Mouse (Mus musculus): ENCODE data around the gene Kctd7. TPM values are rescaled to one million over a fixed set of nuclear protein-coding genes. Genes with fewer than 3 reads are reported as not detected.

Gene Kctd7
- total RNA-seq, 1 experiment = 1.2 TPM

DNA sequence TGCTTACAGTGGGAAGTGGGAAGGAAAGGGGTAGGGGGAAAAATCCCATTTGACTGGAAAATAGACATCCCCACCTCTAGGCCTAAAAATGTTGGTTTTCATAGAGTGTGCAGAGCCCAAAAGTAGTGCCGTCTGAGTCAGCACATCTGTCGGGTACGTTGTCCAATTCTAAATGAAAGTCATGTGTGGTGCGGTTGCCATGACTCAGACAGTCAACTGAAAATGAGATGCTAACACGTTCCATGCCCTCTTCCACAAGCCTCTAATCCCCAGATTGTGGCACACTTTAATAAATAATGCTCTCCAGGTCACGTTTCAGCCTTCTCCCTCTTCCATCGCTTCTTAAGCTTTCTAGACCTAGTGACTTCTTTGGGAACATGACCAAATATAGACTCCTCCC lies 27.8 kb upstream of the Kctd7 start:
- peaks cover 0 to 2% of the 10 kb centered on the region in 2 experiments; a peak in 1 of 4 replicates for H3K4me1 ChIP-seq (ENCODE audit: control insufficient read depth in 2 of 2, insufficient read depth in 2 of 2, low read length in 2 of 2, poor library complexity in 1 of 2)
- no peak for DNase-seq (ENCODE audit: low read depth, low spot score)
- no peak overlapping the region for H3K27ac ChIP-seq (ENCODE audit: insufficient read depth, low read depth, low read length, poor library complexity, severe bottlenecking)
- H3K4me3 ChIP-seq (ENCODE audit: insufficient read depth in 1 of 2, low read depth in 1 of 2, low read length in 2 of 2, poor library complexity in 1 of 2, severe bottlenecking in 1 of 2) = no peak overlapping the region
- no peak overlapping the region for H3K9ac ChIP-seq (ENCODE audit: insufficient read depth, low read depth, low read length, poor library complexity, severe bottlenecking)
- no peak for TF ChIP-seq MAFK (IDR thresholded peaks at IDR 0.05; ENCODE audit: insufficient read depth, low read depth, low read length)
- peaks cover 15% of the 10 kb centered on the region; the same call in 1 of the 2 replicates for H3K36me3 ChIP-seq (ENCODE audit: control insufficient read depth, insufficient read depth, low read length, poor library complexity, severe bottlenecking)
- in situ Hi-C loops (cut with MboI; ENCODE audit: low sequenced_read_pairs in 2 of 2, unreplicated experiment in 2 of 2) = no loop called here
- H3K9me3 ChIP-seq (ENCODE audit: control insufficient read depth, insufficient read depth, low read depth, low read length) = no peaks in the 10 kb centered on the region

- H3K9me3 ChIP-seq (ENCODE audit: control insufficient read depth, insufficient read depth, low read depth, low read length) = no peaks in the 10 kb centered on the region
- no peak for DNase-seq (ENCODE audit: low read depth, low spot score)
- H3K9ac ChIP-seq (ENCODE audit: insufficient read depth, low read depth, low read length, poor library complexity, severe bottlenecking) = no peak overlapping the region
- H3K27ac ChIP-seq (ENCODE audit: insufficient read depth, low read depth, low read length, poor library complexity, severe bottlenecking) = no peak overlapping the region
- TF ChIP-seq ZC3H11A (IDR thresholded peaks at IDR 0.05; ENCODE audit: borderline replicate concordance, low read depth, low read length) (no peak), HCFC1 (IDR thresholded peaks at IDR 0.05; ENCODE audit: borderline replicate concordance, insufficient read depth, low read length) (no peak), CHD2 (IDR thresholded peaks at IDR 0.05; ENCODE audit: low read depth, low read length) (no peak)
- in situ Hi-C loops (cut with MboI; ENCODE audit: low sequenced_read_pairs in 2 of 2, unreplicated experiment in 2 of 2) = no loop called here
- peaks cover 0 to 2% of the 10 kb centered on the region in 2 experiments; a peak in 1 of 4 replicates for H3K4me1 ChIP-seq (ENCODE audit: control insufficient read depth in 2 of 2, insufficient read depth in 2 of 2, low read length in 2 of 2, poor library complexity in 1 of 2)
- H3K36me3 ChIP-seq (ENCODE audit: control insufficient read depth, insufficient read depth, low read length, poor library complexity, severe bottlenecking) = peaks cover 15% of the 10 kb centered on the region; the same call in 1 of the 2 replicates
- H3K4me3 ChIP-seq (ENCODE audit: insufficient read depth in 1 of 2, low read depth in 1 of 2, low read length in 2 of 2, poor library complexity in 1 of 2, severe bottlenecking in 1 of 2) = no peak overlapping the region
These were observed 26.7 kb upstream of the Kctd7 start for GRCm38 (mm10) chr5:130117932-130118331.

DNA sequence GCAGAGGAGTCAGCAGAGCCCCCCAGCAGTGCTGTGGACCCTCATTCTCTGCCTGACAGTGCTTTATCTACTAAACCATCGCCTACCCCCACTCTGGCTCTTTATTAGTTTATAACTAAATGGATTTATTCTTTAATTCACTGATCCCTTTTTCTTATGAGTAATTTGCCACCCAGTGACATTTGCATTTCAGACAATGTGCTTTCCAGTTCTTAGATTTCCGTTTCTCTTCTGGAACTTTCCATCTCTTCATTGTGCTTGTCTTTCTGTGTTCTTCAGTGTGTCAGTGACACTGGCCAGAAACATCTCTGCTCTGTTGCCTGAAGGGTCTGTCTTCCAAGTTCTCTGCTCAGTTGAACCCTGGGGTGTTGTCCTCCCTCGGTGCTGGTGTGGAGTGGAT lies 25.4 kb upstream of the Kctd7 start:
- Histone ChIP-seq H3K27ac (ENCODE audit: insufficient read depth, low read depth, low read length, poor library complexity, severe bottlenecking) (no peak overlapping the region), H3K36me3 (ENCODE audit: control insufficient read depth, insufficient read depth, low read length, poor library complexity, severe bottlenecking) (peaks cover 12% of the 10 kb centered on the region), H3K4me1 (ENCODE audit: control insufficient read depth in 2 of 2, insufficient read depth in 2 of 2, low read length in 2 of 2, poor library complexity in 1 of 2) (peaks cover 0 to 2% of the 10 kb centered on the region in 2 experiments; a peak in 1 of 4 replicates), H3K4me3 (ENCODE audit: insufficient read depth in 1 of 2, low read depth in 1 of 2, low read length in 2 of 2, poor library complexity in 1 of 2, severe bottlenecking in 1 of 2) (no peak overlapping the region), H3K9ac (ENCODE audit: insufficient read depth, low read depth, low read length, poor library complexity, severe bottlenecking) (no peak overlapping the region), H3K9me3 (ENCODE audit: control insufficient read depth, insufficient read depth, low read depth, low read length) (no peaks in the 10 kb centered on the region)
- DNase-seq (ENCODE audit: low read depth, low spot score) = no peak
- in situ Hi-C loops (cut with MboI; ENCODE audit: low sequenced_read_pairs in 2 of 2, unreplicated experiment in 2 of 2) = no loop called here
- TF ChIP-seq ZNF384 (IDR thresholded peaks at IDR 0.05; ENCODE audit: low read depth, low read length) (no peak), MAFK (IDR thresholded peaks at IDR 0.05; ENCODE audit: insufficient read depth, low read depth, low read length) (no peak), ZC3H11A (IDR thresholded peaks at IDR 0.05; ENCODE audit: borderline replicate concordance, low read depth, low read length) (no peak), CHD2 (IDR thresholded peaks at IDR 0.05; ENCODE audit: low read depth, low read length) (no peak), HCFC1 (IDR thresholded peaks at IDR 0.05; ENCODE audit: borderline replicate concordance, insufficient read depth, low read length) (no peak)

- peaks cover 6% of the 10 kb centered on the region for H3K36me3 ChIP-seq (ENCODE audit: control insufficient read depth, insufficient read depth, low read length, poor library complexity, severe bottlenecking)
- in situ Hi-C loops (cut with MboI; ENCODE audit: low sequenced_read_pairs in 2 of 2, unreplicated experiment in 2 of 2) = no loop called here
- no peak for DNase-seq (ENCODE audit: low read depth, low spot score)
- H3K9me3 ChIP-seq (ENCODE audit: control insufficient read depth, insufficient read depth, low read depth, low read length) = no peaks in the 10 kb centered on the region
- H3K9ac ChIP-seq (ENCODE audit: insufficient read depth, low read depth, low read length, poor library complexity, severe bottlenecking) = no peak overlapping the region
- no peak overlapping the region for H3K27ac ChIP-seq (ENCODE audit: insufficient read depth, low read depth, low read length, poor library complexity, severe bottlenecking)
- no peak overlapping the region for H3K4me3 ChIP-seq (ENCODE audit: insufficient read depth in 1 of 2, low read depth in 1 of 2, low read length in 2 of 2, poor library complexity in 1 of 2, severe bottlenecking in 1 of 2)
- TF ChIP-seq ZNF384 (IDR thresholded peaks at IDR 0.05; ENCODE audit: low read depth, low read length) (no peak), ZC3H11A (IDR thresholded peaks at IDR 0.05; ENCODE audit: borderline replicate concordance, low read depth, low read length) (no peak), CHD2 (IDR thresholded peaks at IDR 0.05; ENCODE audit: low read depth, low read length) (no peak), MAFK (IDR thresholded peaks at IDR 0.05; ENCODE audit: insufficient read depth, low read depth, low read length) (no peak), HCFC1 (IDR thresholded peaks at IDR 0.05; ENCODE audit: borderline replicate concordance, insufficient read depth, low read length) (no peak)
- peaks cover 0 to 2% of the 10 kb centered on the region in 2 experiments; a peak in 1 of 4 replicates for H3K4me1 ChIP-seq (ENCODE audit: control insufficient read depth in 2 of 2, insufficient read depth in 2 of 2, low read length in 2 of 2, poor library complexity in 1 of 2)
These were observed 24.5 kb upstream of the Kctd7 start for GRCm38 (mm10) chr5:130120070-130120736.

GRCm38 (mm10) chr5:130120904-130121303 lies 23.8 kb upstream of the Kctd7 start:
- no peak overlapping the region for H3K4me3 ChIP-seq (ENCODE audit: insufficient read depth in 1 of 2, low read depth in 1 of 2, low read length in 2 of 2, poor library complexity in 1 of 2, severe bottlenecking in 1 of 2)
- H3K36me3 ChIP-seq (ENCODE audit: control insufficient read depth, insufficient read depth, low read length, poor library complexity, severe bottlenecking) = peaks cover 5% of the 10 kb centered on the region
- in situ Hi-C loops (cut with MboI; ENCODE audit: low sequenced_read_pairs in 2 of 2, unreplicated experiment in 2 of 2) = no loop called here
- no peak overlapping the region for H3K27ac ChIP-seq (ENCODE audit: insufficient read depth, low read depth, low read length, poor library complexity, severe bottlenecking)
- no peaks in the 10 kb centered on the region for H3K9me3 ChIP-seq (ENCODE audit: control insufficient read depth, insufficient read depth, low read depth, low read length)
- DNase-seq (ENCODE audit: low read depth, low spot score) = no peak
- TF ChIP-seq MAFK (IDR thresholded peaks at IDR 0.05; ENCODE audit: insufficient read depth, low read depth, low read length) = no peak
- TF ChIP-seq CHD2 (IDR thresholded peaks at IDR 0.05; ENCODE audit: low read depth, low read length) = no peak
- no peak for TF ChIP-seq HCFC1 (IDR thresholded peaks at IDR 0.05; ENCODE audit: borderline replicate concordance, insufficient read depth, low read length)
- TF ChIP-seq ZNF384 (IDR thresholded peaks at IDR 0.05; ENCODE audit: low read depth, low read length) = no peak
- TF ChIP-seq ZC3H11A (IDR thresholded peaks at IDR 0.05; ENCODE audit: borderline replicate concordance, low read depth, low read length) = no peak
- peaks cover 0 to 2% of the 10 kb centered on the region in 2 experiments; a peak in 1 of 4 replicates for H3K4me1 ChIP-seq (ENCODE audit: control insufficient read depth in 2 of 2, insufficient read depth in 2 of 2, low read length in 2 of 2, poor library complexity in 1 of 2)
- no peak overlapping the region for H3K9ac ChIP-seq (ENCODE audit: insufficient read depth, low read depth, low read length, poor library complexity, severe bottlenecking)
